Mouse (Mus musculus) midbrain, embryonic 11.5 days (tissue): ENCODE results near the gene Sacs. TPM values are rescaled to one million over a fixed set of nuclear protein-coding genes. Genes with fewer than 3 reads are reported as not detected.
"Not testable (repeated sequence)": the region's sequence is repeated elsewhere in the genome, so short reads cannot be mapped to it uniquely, and the experiment has no call there.

ENCODE experiments used
- ATAC-seq: fragments of 200-750 bp; cut with Nextera tagmentation; 2 replicates; pipeline ENCODE4 v1.8.0; 2017; ENCODE audit warnings: moderate TSS enrichment, moderate library complexity; ENCODE audit not compliant: low FRiP score
- DNase-seq: peaks from one replicate; pipeline ENCODE4 v3.0.0; 2015; ENCODE audit warnings: low spot score; ENCODE audit errors: missing footprints
- H3K27ac ChIP-seq: fragments of 300-500 bp; sonication (generic); 2 replicates; pipeline ENCODE4 v1.5.1; 2014; ENCODE audit warnings: low read depth, low read length
- H3K27me3 ChIP-seq: fragments of 300-500 bp; sonication (generic); 2 replicates; pipeline ENCODE4 v1.6.1; 2014; ENCODE audit warnings: mild to moderate bottlenecking, low read length, moderate library complexity, mixed read lengths; ENCODE audit not compliant: control insufficient read depth, insufficient read depth
- H3K36me3 ChIP-seq: fragments of 300-500 bp; sonication (generic); 2 replicates; pipeline ENCODE4 v1.6.1; 2014; ENCODE audit warnings: mild to moderate bottlenecking, low read length, moderate library complexity, mixed read lengths; ENCODE audit not compliant: control insufficient read depth, insufficient read depth
- H3K4me1 ChIP-seq: fragments of 300-500 bp; sonication (generic); 2 replicates; pipeline ENCODE4 v1.6.1; 2014; ENCODE audit warnings: low read length; ENCODE audit not compliant: control insufficient read depth, insufficient read depth
- H3K4me2 ChIP-seq: fragments of 300-500 bp; sonication (generic); 2 replicates; pipeline ENCODE4 v1.6.1; 2014; ENCODE audit warnings: mild to moderate bottlenecking, moderate library complexity
- H3K4me3 ChIP-seq: fragments of 300-500 bp; sonication (generic); 2 replicates; pipeline ENCODE4 v1.5.1; 2014; ENCODE audit warnings: low read depth, low read length
- H3K9ac ChIP-seq: fragments of 300-500 bp; sonication (generic); 2 replicates; pipeline ENCODE4 v1.6.1; 2014; ENCODE audit warnings: low read length
- H3K9me3 ChIP-seq: fragments of 300-500 bp; sonication (generic); 2 replicates; pipeline ENCODE4 v1.6.1; 2016; ENCODE audit warnings: low read length; ENCODE audit not compliant: control insufficient read depth
- WGBS: fragments of 180-500 bp; shearing (Covaris S2); extraction: QIAGEN DNeasy Blood & Tissue Kit; methylation state at CpG from one replicate; pipeline ENCODE4 v1.1.7; 2014; 5-methylcytosine and 5-hydroxymethylcytosine counted together
- polyA plus RNA-seq: library from polyadenylated mRNA; unstranded; fragments of >200 nt; fragmentation: Nextera tagmentation; extraction: Ambion mirVana; gene quantifications from 2 replicates; pipeline ENCODE4 v1.2.1, GENCODE M21; 2014

Sacs gene
- polyA plus RNA-seq, 1 experiment from 2014 or later, result 5.2 TPM

- H3K36me3 ChIP-seq, ATAC-seq, H3K9ac ChIP-seq, DNase-seq, H3K27me3 ChIP-seq, H3K27ac ChIP-seq, H3K4me2 ChIP-seq, H3K4me3 ChIP-seq, H3K4me1 ChIP-seq, H3K9me3 ChIP-seq: not testable (repeated sequence)
- 89% methylated on average over 12 of the region's 13 CpGs for WGBS
These were observed 12.2 kb downstream of the Sacs start for GRCm38 (mm10) chr14:61150416-61150815.

- Histone ChIP-seq H3K27ac (no peak overlapping the region), H3K4me2 (no peak overlapping the region), H3K4me3 (no peak overlapping the region), H3K4me1 (no peaks in the 10 kb centered on the region), H3K9ac (no peak overlapping the region), H3K27me3 (no peaks in the 10 kb centered on the region), H3K9me3 (no peaks in the 10 kb centered on the region), H3K36me3 (no peaks in the 10 kb centered on the region)
- WGBS, result 81% methylated on average over 6 of the region's 6 CpGs
- DNase-seq (no peak), ATAC-seq (no peak)
These were observed 16.8 kb downstream of the Sacs start for GRCm38 (mm10) chr14:61154900-61155585.

GRCm38 (mm10) chr14:61155687-61156086, 17.4 kb downstream of the Sacs start:
- Histone ChIP-seq H3K27me3 (no peaks in the 10 kb centered on the region), H3K9ac (no peak overlapping the region), H3K9me3 (no peaks in the 10 kb centered on the region), H3K4me3 (no peak overlapping the region), H3K4me2 (no peak overlapping the region), H3K27ac (no peak overlapping the region), H3K4me1 (no peaks in the 10 kb centered on the region), H3K36me3 (no peaks in the 10 kb centered on the region)
- ATAC-seq (no peak), DNase-seq (no peak)

GRCm38 (mm10) chr14:61157426-61157825, 19.2 kb downstream of the Sacs start:
- WGBS, result 89% methylated on average over 4 of the region's 7 CpGs
- ATAC-seq, H3K4me1 ChIP-seq: not testable (repeated sequence)

GRCm38 (mm10) chr14:61160920-61161319, 22.7 kb downstream of the Sacs start:
- ATAC-seq (no peak), DNase-seq (no peak)
- no peak overlapping the region for H3K4me3 ChIP-seq
- WGBS, result 82% methylated on average over 1 of the region's 1 CpGs
- no peaks in the 10 kb centered on the region for H3K4me1 ChIP-seq
- H3K9ac ChIP-seq, result no peak overlapping the region
- H3K36me3 ChIP-seq, result no peaks in the 10 kb centered on the region
- no peak overlapping the region for H3K4me2 ChIP-seq
- H3K27ac ChIP-seq, result no peak overlapping the region
- H3K27me3 ChIP-seq, result no peaks in the 10 kb centered on the region
- H3K9me3 ChIP-seq, result no peaks in the 10 kb centered on the region

More at GRCm38 (mm10) chr14:61157426-61157825, 19.2 kb downstream of the Sacs start:
- DNase-seq, H3K27ac ChIP-seq, H3K27me3 ChIP-seq, H3K9ac ChIP-seq, H3K9me3 ChIP-seq, H3K4me2 ChIP-seq, H3K36me3 ChIP-seq, H3K4me3 ChIP-seq: not testable (repeated sequence)

GRCm38 (mm10) chr14:61161367-61162334, 23.4 kb downstream of the Sacs start:
- no peaks in the 10 kb centered on the region for H3K27me3 ChIP-seq
- no peaks in the 10 kb centered on the region for H3K9me3 ChIP-seq
- no peak overlapping the region for H3K27ac ChIP-seq
- H3K36me3 ChIP-seq, result no peaks in the 10 kb centered on the region
- H3K9ac ChIP-seq, result no peak overlapping the region
- no peak overlapping the region for H3K4me2 ChIP-seq
- 79% methylated on average over 10 of the region's 10 CpGs for WGBS
- no peak for DNase-seq
- H3K4me1 ChIP-seq, result no peaks in the 10 kb centered on the region
- ATAC-seq, result no peak
- H3K4me3 ChIP-seq, result no peak overlapping the region

GRCm38 (mm10) chr14:61164461-61164860, 26.2 kb downstream of the Sacs start:
- Histone ChIP-seq H3K27me3 (no peaks in the 10 kb centered on the region), H3K4me3 (no peak overlapping the region), H3K9me3 (no peaks in the 10 kb centered on the region), H3K36me3 (no peaks in the 10 kb centered on the region), H3K27ac (no peak overlapping the region), H3K9ac (no peak overlapping the region), H3K4me1 (no peaks in the 10 kb centered on the region), H3K4me2 (no peak overlapping the region)
- no peak for ATAC-seq
- no peak for DNase-seq
- WGBS, result 84% methylated on average over 3 of the region's 3 CpGs

- Histone ChIP-seq H3K4me2 (no peak overlapping the region), H3K27ac (no peak overlapping the region), H3K4me1 (no peaks in the 10 kb centered on the region), H3K27me3 (no peaks in the 10 kb centered on the region), H3K9me3 (no peaks in the 10 kb centered on the region), H3K36me3 (no peaks in the 10 kb centered on the region), H3K4me3 (no peak overlapping the region), H3K9ac (no peak overlapping the region)
- WGBS, result 87% methylated on average over 9 of the region's 9 CpGs
- ATAC-seq (no peak), DNase-seq (no peak)
These were observed 27.7 kb downstream of the Sacs start for GRCm38 (mm10) chr14:61165929-61166328.
